Mouse (Mus musculus) adrenal gland, postnatal 14 days (tissue): Measurements from ENCODE around the gene Wnt5b. TPM values are rescaled to one million over a fixed set of nuclear protein-coding genes. Genes with fewer than 3 reads are reported as not detected.

Experiments
- DNase-seq: peaks from one replicate; pipeline ENCODE4 v3.0.0; 2021; ENCODE audit warnings: mixed read lengths
- total RNA-seq: library from RNA; stranded (reverse); gene quantifications from 2 replicates; pipeline ENCODE4 v1.2.3, GENCODE M21; 2021

The Wnt5b gene
- total RNA-seq, 1 experiment from 2014 or later = 2.6 TPM

DNA sequence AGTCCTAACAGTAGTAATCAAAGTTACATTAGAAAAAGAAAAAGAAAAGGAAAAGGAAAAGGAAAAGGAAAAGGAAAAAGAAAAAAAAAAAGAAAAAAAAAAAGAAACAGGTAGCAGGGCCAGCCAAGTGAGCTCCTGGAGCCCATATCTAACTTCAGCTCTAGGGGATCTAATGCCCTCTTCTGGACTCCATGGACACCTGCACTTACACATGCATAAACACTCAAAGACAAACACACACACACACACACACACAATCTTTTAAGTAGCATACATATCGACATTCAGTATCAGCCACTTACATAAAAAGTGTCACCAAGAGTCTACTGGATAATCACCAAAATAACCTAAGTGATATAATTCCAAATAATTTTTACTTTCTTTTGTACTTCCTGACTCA lies 158.5 kb downstream of the Wnt5b start:
- DNase-seq = no peak

Other genes with a start within 250 kb of the Wnt5b start
- gene Lrtm2, start 213.6 kb downstream of the Wnt5b start, total RNA-seq = 0.23 TPM in 1 of 2 replicates, not detected in the other
- gene Adipor2, start 126.6 kb downstream of the Wnt5b start, total RNA-seq = 158 and 194 TPM in 2 replicates
- 27.4 and 33.5 TPM in 2 replicates for gene Fbxl14, start 64.7 kb downstream of the Wnt5b start, total RNA-seq